Mouse (Mus musculus) central nervous system, embryonic 14 days (tissue): ENCODE measurements around the gene Vmn1r39. TPM values are rescaled to one million over a fixed set of nuclear protein-coding genes. Genes with fewer than 3 reads are reported as not detected.

Source experiments
- polyA plus RNA-seq: library from polyadenylated mRNA; depleted of rRNA; stranded (reverse); fragments of >200 nt; gene quantifications from 2 replicates; pipeline ENCODE4 v1.2.3, GENCODE M21; 2012; rRNA removed

Gene Vmn1r39
- not detected in 2 replicates for polyA plus RNA-seq

GRCm38 (mm10) chr6:66810509-66810908 is at the start of gene Vmn1r39:
Gene Vmn1r39, minus strand, starts transcription at chr6:66810609.

GRCm38 (mm10) chr6:66782527-66782926 is 27.9 kb downstream of the Vmn1r39 start, which contains the start of gene Vmn1r38:
Gene Vmn1r38, minus strand, starts transcription at chr6:66782627.

Other genes starting within 250 kb of the Vmn1r39 start
- not detected in 2 replicates for gene Vmn1r33, start 192.3 kb downstream of the Vmn1r39 start, polyA plus RNA-seq
- not detected in 2 replicates for gene Vmn1r34, start 166.7 kb downstream of the Vmn1r39 start, polyA plus RNA-seq
- gene Vmn1r35, start 124.7 kb downstream of the Vmn1r39 start, polyA plus RNA-seq, result not detected in 2 replicates
- gene Vmn1r36, start 91.4 kb downstream of the Vmn1r39 start, polyA plus RNA-seq, result not detected in 2 replicates
- not detected in 2 replicates for gene Vmn1r37, start 81.2 kb downstream of the Vmn1r39 start, polyA plus RNA-seq
- gene Vmn1r38, start 28.0 kb downstream of the Vmn1r39 start, polyA plus RNA-seq, result not detected in 2 replicates
- gene Gng12, start 85.8 kb upstream of the Vmn1r39 start, polyA plus RNA-seq, result 17.6 and 24.0 TPM in 2 replicates
- gene Gadd45a, start 226.8 kb upstream of the Vmn1r39 start, polyA plus RNA-seq, result 18.4 and 22.3 TPM in 2 replicates